Mouse (Mus musculus): ENCODE data around the gene Fbxl16. TPM values are rescaled to one million over a fixed set of nuclear protein-coding genes. Genes with fewer than 3 reads are reported as not detected.

Fbxl16 gene
- polyA plus RNA-seq, 1 experiment = 3.6 TPM

- DNase-seq = no peak
- Histone ChIP-seq H3K4me1 (ENCODE audit: control insufficient read depth, insufficient read depth, low read length) (peaks cover 16% of the 10 kb centered on the region), H3K27ac (ENCODE audit: insufficient read depth, low read depth, low read length) (peak overlapping the region; percentile 77; the same call in 1 of the 2 replicates), H3K4me3 (ENCODE audit: insufficient read depth, low read depth, low read length) (peak overlapping the region; percentile 78), H3K36me3 (ENCODE audit: control insufficient read depth, insufficient read depth, low read length) (no peaks in the 10 kb centered on the region; the same call in 1 of the 2 replicates), H3K27me3 (replicated peaks; ENCODE audit: control insufficient read depth, insufficient read depth, low read length) (no peaks in the 10 kb centered on the region)
- WGBS = 72% methylated on average over 4 of the region's 4 CpGs
- no peak for TF ChIP-seq POLR2A (IDR thresholded peaks at IDR 0.05; ENCODE audit: low read depth, low read length)
- TF ChIP-seq CTCF (conservative IDR thresholded peaks at IDR 0.05; ENCODE audit: insufficient read depth, insufficient read length, low read depth, low read length) = no peak
Observed at GRCm38 (mm10) chr17:25843122-25843521, 34.2 kb downstream of the Fbxl16 start.

DNA sequence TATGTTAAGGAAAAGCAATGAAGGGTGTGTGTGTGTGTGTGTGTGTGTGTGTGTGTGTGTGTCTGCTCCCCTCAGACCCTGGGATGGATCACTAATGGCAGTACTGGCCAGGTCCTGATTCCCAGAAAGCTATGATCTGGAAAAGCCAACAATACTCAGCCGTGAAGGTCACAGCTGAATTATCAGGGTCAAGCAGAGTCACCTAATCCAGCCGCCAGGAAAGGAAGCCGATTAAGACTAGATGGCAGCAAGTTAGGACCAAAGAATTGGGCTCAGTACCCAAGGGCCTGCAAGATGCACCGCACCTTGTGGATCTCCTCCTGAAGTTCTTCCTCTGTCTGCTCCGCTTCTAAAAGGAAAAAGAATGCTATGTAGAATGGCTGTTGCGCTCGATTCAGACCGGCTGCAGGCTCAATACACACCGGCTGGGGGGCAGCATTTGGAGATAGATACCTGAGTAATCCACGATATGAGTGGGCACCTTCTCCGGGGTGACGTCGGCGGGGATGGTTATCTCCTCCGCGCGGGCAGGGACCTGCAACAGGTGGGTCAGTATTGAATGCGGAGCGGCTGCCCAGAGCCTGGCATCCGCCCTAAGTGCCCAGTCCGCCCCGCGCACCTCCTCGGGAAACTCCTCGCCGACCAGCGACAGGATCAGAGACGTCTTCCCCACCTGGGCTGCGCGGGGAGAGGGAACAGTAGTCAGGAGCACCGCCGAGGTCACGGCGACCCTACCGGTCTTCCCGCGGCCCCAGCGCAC is 34.9 kb downstream of the Fbxl16 start:
- peak; percentile 52 for DNase-seq
- TF ChIP-seq CTCF (conservative IDR thresholded peaks at IDR 0.05; ENCODE audit: insufficient read depth, insufficient read length, low read depth, low read length) (no peak), POLR2A (IDR thresholded peaks at IDR 0.05; ENCODE audit: low read depth, low read length) (no peak)
- Histone ChIP-seq H3K27me3 (replicated peaks; ENCODE audit: control insufficient read depth, insufficient read depth, low read length) (no peaks in the 10 kb centered on the region), H3K27ac (ENCODE audit: insufficient read depth, low read depth, low read length) (peak overlapping the region; percentile 77), H3K4me3 (ENCODE audit: insufficient read depth, low read depth, low read length) (peak overlapping the region; percentile 78), H3K4me1 (ENCODE audit: control insufficient read depth, insufficient read depth, low read length) (peaks cover 13% of the 10 kb centered on the region), H3K36me3 (ENCODE audit: control insufficient read depth, insufficient read depth, low read length) (no peaks in the 10 kb centered on the region; the same call in 1 of the 2 replicates)
- under 1% methylated on average over 38 of the region's 38 CpGs for WGBS

DNA sequence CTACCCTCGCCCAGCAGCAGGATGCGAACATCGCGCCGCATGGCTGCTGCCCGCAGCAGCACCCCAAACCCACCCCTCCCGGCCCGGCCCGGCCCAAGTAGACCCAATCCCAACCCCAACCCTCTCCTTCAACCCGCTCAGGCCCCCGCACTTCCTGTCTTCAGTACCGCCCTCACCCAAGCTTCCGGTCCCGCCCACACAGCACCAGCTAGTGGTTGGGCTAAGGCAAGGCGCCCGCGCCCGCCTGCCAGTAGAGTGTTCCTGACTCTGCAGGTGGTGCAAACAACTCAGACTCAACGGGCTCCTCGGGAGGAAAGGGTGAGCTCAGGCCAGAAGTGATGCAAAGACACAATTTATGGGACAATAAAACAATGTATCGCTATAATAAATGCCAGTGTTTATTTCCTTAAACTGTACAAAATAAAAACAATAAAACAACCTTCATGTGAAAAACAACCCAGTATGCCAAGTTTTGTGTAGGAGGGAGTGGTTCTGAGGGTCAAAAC is 35.6 kb downstream of the Fbxl16 start, which contains the start of gene Rhot2:
Rhot2 (minus strand) TSS at position 456 of the 506 bp plus-strand sequence.
- under 1% methylated on average over 21 of the region's 21 CpGs for WGBS
- DNase-seq = peak; percentile 98
- peak within 1 kb of the TSS; percentile 78 for H3K4me3 ChIP-seq (ENCODE audit: insufficient read depth, low read depth, low read length)

GRCm38 (mm10) chr17:25860229-25860628 is 51.3 kb downstream of the Fbxl16 start:
- DNase-seq = no peak
- Histone ChIP-seq H3K36me3 (ENCODE audit: control insufficient read depth, insufficient read depth, low read length) (no peaks in the 10 kb centered on the region), H3K27ac (ENCODE audit: insufficient read depth, low read depth, low read length) (no peak overlapping the region), H3K27me3 (replicated peaks; ENCODE audit: control insufficient read depth, insufficient read depth, low read length) (no peaks in the 10 kb centered on the region), H3K4me1 (ENCODE audit: control insufficient read depth, insufficient read depth, low read length) (peaks cover 11% of the 10 kb centered on the region; the same call in 1 of the 2 replicates), H3K4me3 (ENCODE audit: insufficient read depth, low read depth, low read length) (no peak overlapping the region)
- TF ChIP-seq CTCF (conservative IDR thresholded peaks at IDR 0.05; ENCODE audit: insufficient read depth, insufficient read length, low read depth, low read length) (no peak), POLR2A (IDR thresholded peaks at IDR 0.05; ENCODE audit: low read depth, low read length) (no peak)
- WGBS = 90% methylated on average over 6 of the region's 6 CpGs

More for the DNA sequence above, 35.6 kb downstream of the Fbxl16 start, which contains the start of gene Rhot2:
- no peaks in the 10 kb centered on the region for H3K27me3 ChIP-seq (replicated peaks; ENCODE audit: control insufficient read depth, insufficient read depth, low read length)
- TF ChIP-seq POLR2A (IDR thresholded peaks at IDR 0.05; ENCODE audit: low read depth, low read length) (peak; percentile 64), CTCF (conservative IDR thresholded peaks at IDR 0.05; ENCODE audit: insufficient read depth, insufficient read length, low read depth, low read length) (peak; percentile 49)
- peaks cover 11% of the 10 kb centered on the region for H3K4me1 ChIP-seq (ENCODE audit: control insufficient read depth, insufficient read depth, low read length)
- H3K27ac ChIP-seq (ENCODE audit: insufficient read depth, low read depth, low read length) = peak within 1 kb of the TSS; percentile 77
- no peaks in the 10 kb centered on the region; the same call in 1 of the 2 replicates for H3K36me3 ChIP-seq (ENCODE audit: control insufficient read depth, insufficient read depth, low read length)

GRCm38 (mm10) chr17:25860832-25861703 is 52.2 kb downstream of the Fbxl16 start, which contains the start of gene Wdr90:
Wdr90 (minus strand) TSS chr17:25861501.
- no peak for TF ChIP-seq POLR2A (IDR thresholded peaks at IDR 0.05; ENCODE audit: low read depth, low read length)
- peak; percentile 28; the same call in 1 of the 2 replicates for TF ChIP-seq CTCF (conservative IDR thresholded peaks at IDR 0.05; ENCODE audit: insufficient read depth, insufficient read length, low read depth, low read length)
- Histone ChIP-seq H3K36me3 (ENCODE audit: control insufficient read depth, insufficient read depth, low read length) (no peaks in the 10 kb centered on the region), H3K27ac (ENCODE audit: insufficient read depth, low read depth, low read length) (peak within 1 kb of the TSS; percentile 58), H3K4me3 (ENCODE audit: insufficient read depth, low read depth, low read length) (peak within 1 kb of the TSS; percentile 62), H3K4me1 (ENCODE audit: control insufficient read depth, insufficient read depth, low read length) (peaks cover 11% of the 10 kb centered on the region; the same call in 1 of the 2 replicates), H3K27me3 (replicated peaks; ENCODE audit: control insufficient read depth, insufficient read depth, low read length) (no peaks in the 10 kb centered on the region)
- DNase-seq = peak; percentile 94
- WGBS = 3% methylated on average over 65 of the region's 65 CpGs

GRCm38 (mm10) chr17:25861704-25862612 is 53.1 kb downstream of the Fbxl16 start:
- peak; percentile 68 for DNase-seq

More at GRCm38 (mm10) chr17:25861704-25862612, 53.1 kb downstream of the Fbxl16 start:
- no peaks in the 10 kb centered on the region for H3K36me3 ChIP-seq (ENCODE audit: control insufficient read depth, insufficient read depth, low read length)
- peak overlapping the region; percentile 62 for H3K4me3 ChIP-seq (ENCODE audit: insufficient read depth, low read depth, low read length)
- H3K4me1 ChIP-seq (ENCODE audit: control insufficient read depth, insufficient read depth, low read length) = peaks cover 11% of the 10 kb centered on the region; the same call in 1 of the 2 replicates
- H3K27ac ChIP-seq (ENCODE audit: insufficient read depth, low read depth, low read length) = peak overlapping the region; percentile 58
- no peaks in the 10 kb centered on the region for H3K27me3 ChIP-seq (replicated peaks; ENCODE audit: control insufficient read depth, insufficient read depth, low read length)
- TF ChIP-seq POLR2A (IDR thresholded peaks at IDR 0.05; ENCODE audit: low read depth, low read length) (no peak), CTCF (conservative IDR thresholded peaks at IDR 0.05; ENCODE audit: insufficient read depth, insufficient read length, low read depth, low read length) (no peak)
- WGBS = 7% methylated on average over 6 of the region's 6 CpGs

Data from kidney, adult 2 months (tissue).